Mouse (Mus musculus): ENCODE measurements around the gene Alkbh5. TPM values are rescaled to one million over a fixed set of nuclear protein-coding genes. Genes with fewer than 3 reads are reported as not detected.

The Alkbh5 gene
- 10 to 100 TPM; 55.2 to 55.6 TPM for total RNA-seq (2021)

- intact Hi-C loops (cut with DNase I): loop anchor here (5.0 kb wide), 2 partner anchors 79 to 161 kb away; partner anchors contain the start of gene Llgl1
- DNase-seq (ENCODE audit: low spot score in 2 of 2): peak; percentile 37 to 55
These were observed at the start of gene Alkbh5 for GRCm38 (mm10) chr11:60536180-60536858. Gene Alkbh5, plus strand, starts transcription at chr11:60536381.

GRCm38 (mm10) chr11:60492726-60493125 is 43.5 kb upstream of the Alkbh5 start:
- intact Hi-C loops (cut with DNase I): loop anchor here (10.0 kb wide), 1 partner anchor 882 kb away; the partner anchor contains the start of gene Slc47a1
- no peak for DNase-seq (ENCODE audit: low spot score in 2 of 2)

- DNase-seq (ENCODE audit: low spot score in 2 of 2): no peak
- intact Hi-C loops (cut with DNase I): loop anchor here (10.0 kb wide), 1 partner anchor 879 kb away; the partner anchor contains the start of gene Slc47a1
These were observed 40.5 kb upstream of the Alkbh5 start for GRCm38 (mm10) chr11:60495692-60496091.

- intact Hi-C loops (cut with DNase I): no loop called here
- no peak for DNase-seq (ENCODE audit: low spot score in 2 of 2)
These were observed 28.9 kb upstream of the Alkbh5 start for GRCm38 (mm10) chr11:60507281-60507680.

- intact Hi-C loops (cut with DNase I): no loop called here
- no peak for DNase-seq (ENCODE audit: low spot score in 2 of 2)
These were observed 27.2 kb upstream of the Alkbh5 start for GRCm38 (mm10) chr11:60508950-60509349.

- intact Hi-C loops (cut with DNase I): no loop called here
These were observed 26.7 kb upstream of the Alkbh5 start for GRCm38 (mm10) chr11:60509500-60509899.

GRCm38 (mm10) chr11:60511893-60512292 is 24.3 kb upstream of the Alkbh5 start:
- no peak for DNase-seq (ENCODE audit: low spot score in 2 of 2)
- intact Hi-C loops (cut with DNase I): no loop called here

More at GRCm38 (mm10) chr11:60509500-60509899, 26.7 kb upstream of the Alkbh5 start:
- DNase-seq (ENCODE audit: low spot score in 2 of 2): no peak

GRCm38 (mm10) chr11:60512520-60512919 is 23.7 kb upstream of the Alkbh5 start:
- intact Hi-C loops (cut with DNase I): no loop called here
- no peak for DNase-seq (ENCODE audit: low spot score in 2 of 2)

GRCm38 (mm10) chr11:60514941-60515340 is 21.2 kb upstream of the Alkbh5 start:
- DNase-seq (ENCODE audit: low spot score in 2 of 2): no peak
- intact Hi-C loops (cut with DNase I): no loop called here

- intact Hi-C loops (cut with DNase I): no loop called here
These were observed 17.9 kb upstream of the Alkbh5 start for GRCm38 (mm10) chr11:60518305-60518704.

GRCm38 (mm10) chr11:60522027-60522426 is 14.2 kb upstream of the Alkbh5 start:
- no peak for DNase-seq (ENCODE audit: low spot score in 2 of 2)
- intact Hi-C loops (cut with DNase I): no loop called here

More at GRCm38 (mm10) chr11:60518305-60518704, 17.9 kb upstream of the Alkbh5 start:
- DNase-seq (ENCODE audit: low spot score in 2 of 2): no peak

GRCm38 (mm10) chr11:60522661-60523365 is 13.4 kb upstream of the Alkbh5 start:
- no peak for DNase-seq (ENCODE audit: low spot score in 2 of 2)
- intact Hi-C loops (cut with DNase I): no loop called here

GRCm38 (mm10) chr11:60526461-60526860 is 9.7 kb upstream of the Alkbh5 start:
- DNase-seq (ENCODE audit: low spot score in 2 of 2): peak in 1 of 2 experiments; percentile 15
- intact Hi-C loops (cut with DNase I): no loop called here

- no peak for DNase-seq (ENCODE audit: low spot score in 2 of 2)
- intact Hi-C loops (cut with DNase I): loop anchor here (5.0 kb wide), 2 partner anchors 78 to 162 kb away; partner anchors contain the start of gene Llgl1
These were observed 505 bp upstream of the Alkbh5 start for GRCm38 (mm10) chr11:60535676-60536075.

- intact Hi-C loops (cut with DNase I): loop anchor here (5.0 kb wide), 2 partner anchors 80 to 160 kb away; partner anchors contain the start of gene Llgl1
- peak; percentile 90 to 92 for DNase-seq (ENCODE audit: low spot score in 2 of 2)
These were observed 782 bp downstream of the Alkbh5 start for GRCm38 (mm10) chr11:60536859-60537467.

GRCm38 (mm10) chr11:60537468-60538347 is 1.5 kb downstream of the Alkbh5 start:
- DNase-seq (ENCODE audit: low spot score in 2 of 2): peak; percentile 96 to 99
- intact Hi-C loops (cut with DNase I): loop anchor here (5.0 kb wide), 2 partner anchors 80 to 160 kb away; partner anchors contain the start of gene Llgl1

GRCm38 (mm10) chr11:60538371-60539281 is 2.4 kb downstream of the Alkbh5 start:
- DNase-seq (ENCODE audit: low spot score in 2 of 2): peak; percentile 14 to 30
- intact Hi-C loops (cut with DNase I): loop anchor here (5.0 kb wide), 2 partner anchors 81 to 159 kb away; partner anchors contain the start of gene Llgl1

- intact Hi-C loops (cut with DNase I): loop anchor here (5.0 kb wide), 2 partner anchors 82 to 158 kb away; partner anchors contain the start of gene Llgl1
- no peak for DNase-seq (ENCODE audit: low spot score in 2 of 2)
These were observed 3.4 kb downstream of the Alkbh5 start for GRCm38 (mm10) chr11:60539540-60539939.

Data from left cerebral cortex, postnatal 25 days (tissue).